Mouse (Mus musculus) heart, adult 2 months (tissue): ENCODE measurements around the gene Adamts4. TPM values are rescaled to one million over a fixed set of nuclear protein-coding genes. Genes with fewer than 3 reads are reported as not detected.

Source experiments
- DNase-seq, 2 experiments: peaks; one replicate each; pipeline ENCODE4 v3.0.0; 2021
- H3K27ac ChIP-seq: fragments of 200-600 bp; 2 replicates; pipeline ENCODE4 v1.8.1; 2022
- H3K27me3 ChIP-seq: fragments of 200-500 bp; 2 replicates; pipeline ENCODE4 v1.6.1; 2012; ENCODE audit warnings: mild to moderate bottlenecking, low read length, inconsistent platforms, mixed read lengths; ENCODE audit not compliant: control insufficient read depth, insufficient read depth
- H3K36me3 ChIP-seq: fragments of 200-500 bp; 2 replicates; pipeline ENCODE4 v1.6.1; 2012; ENCODE audit warnings: low read length, inconsistent platforms; ENCODE audit not compliant: control insufficient read depth, insufficient read depth
- H3K4me1 ChIP-seq: fragments of 200-500 bp; 2 replicates; pipeline ENCODE4 v1.6.1; 2011; ENCODE audit warnings: low read length; ENCODE audit not compliant: control insufficient read depth, insufficient read depth
- H3K4me3 ChIP-seq: fragments of 200-600 bp; 2 replicates; pipeline ENCODE4 v1.8.1; 2022
- H3K79me2 ChIP-seq: fragments of 200-500 bp; replicated peaks from 2 replicates; pipeline ENCODE4 v1.6.1; 2012; ENCODE audit warnings: mild to moderate bottlenecking, inconsistent platforms, low read length, moderate library complexity, mixed read lengths; ENCODE audit not compliant: control insufficient read depth, insufficient read depth
- H3K9ac ChIP-seq: fragments of 200-500 bp; 2 replicates; pipeline ENCODE4 v1.6.1; 2012; ENCODE audit warnings: low read depth, mild to moderate bottlenecking, control low read depth, inconsistent platforms, low read length, mixed read lengths
- CTCF ChIP-seq: fragments of 200-600 bp; IDR thresholded peaks from 2 replicates; pipeline ENCODE4 v1.8.1; 2022; ENCODE audit warnings: antibody characterized with exemption, mild to moderate bottlenecking, moderate library complexity
- EP300 ChIP-seq: fragments of 200-500 bp; IDR thresholded peaks from 2 replicates; pipeline ENCODE4 v1.6.1; 2011; ENCODE audit warnings: low read depth, low read length, control low read depth; ENCODE audit not compliant: insufficient read depth
- POLR2A ChIP-seq: fragments of 200-500 bp; IDR thresholded peaks from 2 replicates; pipeline ENCODE4 v1.6.1; 2011; ENCODE audit warnings: mild to moderate bottlenecking, low read depth, low read length, control low read depth; ENCODE audit not compliant: insufficient read depth
- WGBS: fragments of 180-500 bp; shearing (Covaris S2); methylation state at CpG from one replicate; pipeline ENCODE4 v1.1.7; 2018; 5-methylcytosine and 5-hydroxymethylcytosine counted together
- intact Hi-C: fragments of 180-260 bp; cut with DNase I; formaldehyde crosslinking; loops from one replicate; pipeline ENCODE4 v1.15.1; 2025
- polyA plus RNA-seq: library from polyadenylated mRNA; depleted of rRNA; stranded (reverse); fragments of >200 nt; gene quantifications from 2 replicates; pipeline ENCODE4 v1.2.3, GENCODE M21; 2012
- total RNA-seq, 2 experiments: library from RNA; stranded (reverse); gene quantifications; 2 replicates each; pipeline ENCODE4 v1.2.3; 2021

Adamts4 gene
- total and polyA plus RNA-seq, 3 experiments, result 0.29 to 1.5 (median 0.92) TPM

- H3K4me1 ChIP-seq, result peaks cover 6% of the 10 kb centered on the region
- WGBS, result 0% methylated on average over 8 of the region's 8 CpGs
- intact Hi-C loops, result no loop called here
- peaks cover 4% of the 10 kb centered on the region; the same call in 1 of the 2 replicates for H3K36me3 ChIP-seq
- peak overlapping the region; percentile 51 for H3K9ac ChIP-seq
- H3K27ac ChIP-seq, result peak overlapping the region; percentile 76
- no peaks in the 10 kb centered on the region for H3K27me3 ChIP-seq
- 0 out of 2 replicates have a peak, but pooled peaks have one; percentile 25 for TF ChIP-seq POLR2A
- 0 out of 2 replicates have a peak, but pooled peaks have one; percentile 20 for TF ChIP-seq EP300
- no peak for TF ChIP-seq CTCF
- peak; percentile 71 to 79 for DNase-seq
- H3K4me3 ChIP-seq, result peak overlapping the region; percentile 31; the same call in 1 of the 2 replicates
- no peaks in the 10 kb centered on the region for H3K79me2 ChIP-seq
Measured at GRCm38 (mm10) chr1:171262594-171263130, 12.4 kb downstream of the Adamts4 start.

GRCm38 (mm10) chr1:171263185-171263611 is 13.0 kb downstream of the Adamts4 start:
- Histone ChIP-seq H3K9ac (no peak overlapping the region), H3K79me2 (no peaks in the 10 kb centered on the region), H3K4me3 (no peak overlapping the region), H3K27ac (peak overlapping the region; percentile 76), H3K27me3 (no peaks in the 10 kb centered on the region), H3K36me3 (peaks cover 4% of the 10 kb centered on the region; the same call in 1 of the 2 replicates), H3K4me1 (peaks cover 6% of the 10 kb centered on the region)
- DNase-seq, result no peak
- TF ChIP-seq CTCF (no peak), POLR2A (no peak), EP300 (no peak)
- WGBS, result 0% methylated on average over 2 of the region's 2 CpGs
- intact Hi-C loops, result no loop called here

- Histone ChIP-seq H3K4me1 (peaks cover 6% of the 10 kb centered on the region), H3K27ac (peak overlapping the region; percentile 76), H3K27me3 (no peaks in the 10 kb centered on the region), H3K4me3 (no peak overlapping the region), H3K9ac (no peak overlapping the region), H3K36me3 (peaks cover 4% of the 10 kb centered on the region; the same call in 1 of the 2 replicates), H3K79me2 (no peaks in the 10 kb centered on the region)
- intact Hi-C loops, result no loop called here
- WGBS, result 71% methylated on average over 3 of the region's 3 CpGs
- TF ChIP-seq CTCF (peak; percentile 27), POLR2A (no peak), EP300 (no peak)
- DNase-seq, result no peak
Measured at GRCm38 (mm10) chr1:171263666-171264461, 13.6 kb downstream of the Adamts4 start.

GRCm38 (mm10) chr1:171265971-171266744 is 15.9 kb downstream of the Adamts4 start:
- Histone ChIP-seq H3K27ac (no peak overlapping the region), H3K4me1 (peaks cover 9% of the 10 kb centered on the region), H3K4me3 (no peak overlapping the region), H3K9ac (no peak overlapping the region), H3K36me3 (peaks cover 4% of the 10 kb centered on the region; the same call in 1 of the 2 replicates), H3K79me2 (peaks cover 3% of the 10 kb centered on the region), H3K27me3 (no peaks in the 10 kb centered on the region)
- no peak for DNase-seq
- WGBS, result 35% methylated on average over 4 of the region's 4 CpGs
- intact Hi-C loops, result no loop called here
- TF ChIP-seq POLR2A (no peak), EP300 (no peak), CTCF (no peak)

GRCm38 (mm10) chr1:171268341-171268740 is 18.1 kb downstream of the Adamts4 start:
- H3K9ac ChIP-seq, result no peak overlapping the region
- H3K27me3 ChIP-seq, result no peaks in the 10 kb centered on the region
- peaks cover 6% of the 10 kb centered on the region for H3K4me1 ChIP-seq
- peaks cover 3% of the 10 kb centered on the region for H3K79me2 ChIP-seq
- H3K27ac ChIP-seq, result no peak overlapping the region
- H3K36me3 ChIP-seq, result no peaks in the 10 kb centered on the region
- WGBS, result 53% methylated on average over 1 of the region's 1 CpGs
- H3K4me3 ChIP-seq, result no peak overlapping the region
- intact Hi-C loops, result no loop called here
- DNase-seq, result no peak
- TF ChIP-seq CTCF, result no peak
- TF ChIP-seq EP300, result no peak
- TF ChIP-seq POLR2A, result no peak
